Mouse (Mus musculus): Measurements from ENCODE around the gene Ccdc69. TPM values are rescaled to one million over a fixed set of nuclear protein-coding genes. Genes with fewer than 3 reads are reported as not detected.
A peak's percentile ranks its signal among the peaks of the same experiment; 100 is the strongest.

Ccdc69 gene
- polyA plus RNA-seq, 1 experiment from 2014 or later: 1.7 TPM

DNA sequence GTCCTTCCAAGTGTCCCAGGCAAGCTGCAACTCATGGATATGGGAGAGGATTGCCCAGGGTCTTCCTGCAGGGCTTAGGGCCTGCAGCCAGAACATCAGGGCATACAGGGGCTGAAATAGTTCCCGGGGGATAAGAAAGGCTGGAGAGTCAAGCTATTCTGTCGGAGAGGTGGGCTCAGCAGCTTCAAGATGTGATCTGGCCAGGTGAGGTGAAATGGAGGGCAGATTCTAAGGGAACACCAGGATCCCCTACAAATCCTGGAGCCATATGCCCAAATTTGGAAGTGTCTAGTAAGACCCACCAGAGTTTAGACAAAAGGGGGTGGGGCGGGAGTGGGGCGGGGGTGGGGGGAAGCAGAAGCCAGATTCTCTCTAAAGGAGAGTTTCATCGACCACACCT is 45.6 kb downstream of the Ccdc69 start:
- Histone ChIP-seq H3K4me3 (peak overlapping the region; percentile 69), H3K9ac (peak overlapping the region; percentile 75), H3K4me2 (peak overlapping the region; percentile 74), H3K36me3 (no peaks in the 10 kb centered on the region), H3K4me1 (peaks cover 52% of the 10 kb centered on the region), H3K27ac (peak overlapping the region; percentile 87), H3K27me3 (no peaks in the 10 kb centered on the region), H3K9me3 (no peaks in the 10 kb centered on the region)
- WGBS: 9% methylated on average over 5 of the region's 5 CpGs
- no peak for ATAC-seq (ENCODE audit: insufficient number of reproducible peaks, low FRiP score, low TSS enrichment, low read depth)

DNA sequence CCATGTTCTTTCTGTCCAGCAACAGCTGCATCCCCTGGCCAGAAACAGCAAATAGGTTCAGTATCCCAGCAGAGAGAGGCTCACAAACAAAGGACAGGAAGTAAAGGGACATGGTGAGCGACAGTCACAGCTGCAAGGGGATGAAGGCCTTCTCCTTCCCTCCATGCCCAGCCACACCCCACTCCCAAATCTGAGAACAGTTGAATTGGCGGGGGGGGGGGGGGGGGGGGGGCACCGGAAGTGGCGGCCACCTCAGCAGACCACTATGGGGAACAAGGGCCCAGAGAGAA is 46.0 kb downstream of the Ccdc69 start:
- whole genome bisulfite sequencing: 8% methylated on average over 1 of the region's 4 CpGs
- peaks cover 55% of the 10 kb centered on the region for H3K4me1 ChIP-seq
- no peaks in the 10 kb centered on the region for H3K27me3 ChIP-seq
- no peak overlapping the region for H3K9ac ChIP-seq
- peak; percentile 1; the same call in 1 of the 2 replicates for ATAC-seq (ENCODE audit: insufficient number of reproducible peaks, low FRiP score, low TSS enrichment, low read depth)
- H3K4me2 ChIP-seq: peak overlapping the region; percentile 74
- H3K9me3 ChIP-seq: no peaks in the 10 kb centered on the region
- H3K36me3 ChIP-seq: no peaks in the 10 kb centered on the region
- H3K27ac ChIP-seq: peak overlapping the region; percentile 87
- peak overlapping the region; percentile 69 for H3K4me3 ChIP-seq

DNA sequence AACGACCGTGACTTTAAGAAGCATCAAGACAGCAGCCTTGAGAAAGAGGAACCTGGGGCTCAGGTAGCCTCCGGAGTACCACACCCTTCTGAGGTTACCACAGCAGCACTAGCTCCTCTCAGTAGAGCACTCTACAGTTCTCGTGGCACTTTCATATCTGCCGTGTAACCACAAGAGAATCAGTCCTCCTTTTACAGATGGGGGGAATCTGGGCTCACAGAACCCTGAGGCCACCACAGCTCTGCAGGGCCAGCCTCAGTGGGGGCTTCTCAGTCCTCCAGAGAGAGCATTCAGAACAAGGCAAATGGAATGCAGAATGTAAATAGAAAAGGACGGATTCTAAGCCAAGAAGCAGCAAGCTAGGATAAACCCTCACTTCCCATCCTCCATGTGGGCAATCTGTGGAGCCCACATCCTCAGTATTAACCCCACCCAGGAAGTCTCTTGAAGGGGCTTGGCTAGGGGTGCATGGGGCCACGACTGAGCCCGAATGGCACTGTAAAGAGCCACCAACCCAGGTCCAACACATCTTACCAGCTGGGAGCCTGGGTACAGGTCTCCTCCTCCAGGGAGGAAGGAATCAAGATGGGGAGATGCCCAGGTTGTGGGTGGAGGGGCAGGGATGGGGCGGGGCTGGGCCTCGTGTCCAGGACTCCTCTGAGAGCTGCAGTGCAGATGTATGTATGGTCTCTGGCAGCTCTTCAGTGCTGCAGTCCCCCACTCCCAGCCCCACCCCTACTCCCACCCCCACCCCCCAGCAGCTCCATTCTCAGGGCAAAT is 46.5 kb downstream of the Ccdc69 start:
- peak overlapping the region; percentile 87 for H3K27ac ChIP-seq
- H3K27me3 ChIP-seq: no peaks in the 10 kb centered on the region
- peak overlapping the region; percentile 74 for H3K4me2 ChIP-seq
- no peaks in the 10 kb centered on the region for H3K9me3 ChIP-seq
- peaks cover 61% of the 10 kb centered on the region for H3K4me1 ChIP-seq
- H3K36me3 ChIP-seq: peaks cover 4% of the 10 kb centered on the region
- ATAC-seq (ENCODE audit: insufficient number of reproducible peaks, low FRiP score, low TSS enrichment, low read depth): peak; percentile 27; the same call in 1 of the 2 replicates
- no peak overlapping the region for H3K9ac ChIP-seq
- H3K4me3 ChIP-seq: peak overlapping the region; percentile 69
- 39% methylated on average over 10 of the region's 10 CpGs for WGBS

GRCm38 (mm10) chr11:55028509-55028908 is 49.4 kb downstream of the Ccdc69 start:
- WGBS: 66% methylated on average over 2 of the region's 2 CpGs
- no peak for ATAC-seq (ENCODE audit: insufficient number of reproducible peaks, low FRiP score, low TSS enrichment, low read depth)
- Histone ChIP-seq H3K4me1 (peaks cover 84% of the 10 kb centered on the region), H3K4me3 (no peak overlapping the region), H3K27me3 (no peaks in the 10 kb centered on the region), H3K9me3 (no peaks in the 10 kb centered on the region), H3K4me2 (no peak overlapping the region), H3K27ac (no peak overlapping the region), H3K36me3 (peaks cover 11% of the 10 kb centered on the region), H3K9ac (no peak overlapping the region)

- H3K9ac ChIP-seq: no peak overlapping the region
- peaks cover 11% of the 10 kb centered on the region for H3K36me3 ChIP-seq
- H3K4me3 ChIP-seq: no peak overlapping the region
- peak overlapping the region; percentile 96 for H3K27ac ChIP-seq
- no peaks in the 10 kb centered on the region for H3K27me3 ChIP-seq
- no peak overlapping the region for H3K4me2 ChIP-seq
- ATAC-seq (ENCODE audit: insufficient number of reproducible peaks, low FRiP score, low TSS enrichment, low read depth): no peak
- 50% methylated on average over 2 of the region's 2 CpGs for WGBS
- H3K9me3 ChIP-seq: no peaks in the 10 kb centered on the region
- H3K4me1 ChIP-seq: peaks cover 90% of the 10 kb centered on the region
Observed at GRCm38 (mm10) chr11:55027204-55027855, 50.6 kb downstream of the Ccdc69 start.

DNA sequence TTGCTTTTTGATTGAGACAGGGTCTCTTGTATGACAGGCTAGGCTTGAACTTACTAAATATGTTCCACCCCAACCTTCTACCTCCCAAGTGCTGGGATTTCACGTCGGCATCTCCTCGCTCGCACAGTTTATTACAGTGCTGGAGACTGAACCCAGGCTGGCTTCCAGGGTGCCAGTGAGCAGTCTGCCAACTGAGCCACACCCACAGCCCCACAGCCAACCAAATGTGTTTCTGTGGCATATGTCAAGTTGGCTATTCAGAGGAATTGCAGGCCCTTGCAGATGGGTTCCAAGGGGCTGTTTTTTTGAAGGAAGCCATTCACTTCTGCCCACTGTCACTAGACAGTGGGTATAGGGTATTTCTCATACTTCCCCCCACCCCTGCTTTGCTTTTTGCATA is 52.0 kb downstream of the Ccdc69 start:
- WGBS: 38% methylated on average over 4 of the region's 4 CpGs
- peak overlapping the region; percentile 96 for H3K27ac ChIP-seq
- H3K27me3 ChIP-seq: no peaks in the 10 kb centered on the region
- peaks cover 16% of the 10 kb centered on the region for H3K36me3 ChIP-seq
- no peak for ATAC-seq (ENCODE audit: insufficient number of reproducible peaks, low FRiP score, low TSS enrichment, low read depth)
- peaks cover 90% of the 10 kb centered on the region for H3K4me1 ChIP-seq
- H3K4me2 ChIP-seq: no peak overlapping the region
- no peak overlapping the region for H3K9ac ChIP-seq
- no peaks in the 10 kb centered on the region for H3K9me3 ChIP-seq
- no peak overlapping the region for H3K4me3 ChIP-seq

GRCm38 (mm10) chr11:55023583-55023982 is 54.3 kb downstream of the Ccdc69 start:
- ATAC-seq (ENCODE audit: insufficient number of reproducible peaks, low FRiP score, low TSS enrichment, low read depth): peak; percentile 46
- WGBS: 42% methylated on average over 3 of the region's 3 CpGs
- 0 out of 2 replicates have a peak overlapping the region, but pooled peaks have one; percentile 13 for H3K4me3 ChIP-seq

GRCm38 (mm10) chr11:55023049-55023564 is 54.8 kb downstream of the Ccdc69 start:
- Histone ChIP-seq H3K36me3 (peaks cover 44% of the 10 kb centered on the region), H3K27ac (peak overlapping the region; percentile 96), H3K27me3 (no peaks in the 10 kb centered on the region), H3K9ac (no peak overlapping the region), H3K4me2 (peak overlapping the region; percentile 36), H3K9me3 (no peaks in the 10 kb centered on the region), H3K4me1 (peaks cover 92% of the 10 kb centered on the region), H3K4me3 (peak overlapping the region; percentile 13)
- 1% methylated on average over 10 of the region's 10 CpGs for WGBS
- ATAC-seq (ENCODE audit: insufficient number of reproducible peaks, low FRiP score, low TSS enrichment, low read depth): peak; percentile 89

More at GRCm38 (mm10) chr11:55023583-55023982, 54.3 kb downstream of the Ccdc69 start:
- Histone ChIP-seq H3K9me3 (no peaks in the 10 kb centered on the region), H3K27me3 (no peaks in the 10 kb centered on the region), H3K36me3 (peaks cover 40% of the 10 kb centered on the region), H3K4me2 (peak overlapping the region; percentile 36), H3K9ac (no peak overlapping the region), H3K27ac (peak overlapping the region; percentile 96), H3K4me1 (peaks cover 92% of the 10 kb centered on the region)

GRCm38 (mm10) chr11:55022508-55022907 is 55.4 kb downstream of the Ccdc69 start:
- ATAC-seq (ENCODE audit: insufficient number of reproducible peaks, low FRiP score, low TSS enrichment, low read depth): no peak
- H3K9ac ChIP-seq: no peak overlapping the region

DNA sequence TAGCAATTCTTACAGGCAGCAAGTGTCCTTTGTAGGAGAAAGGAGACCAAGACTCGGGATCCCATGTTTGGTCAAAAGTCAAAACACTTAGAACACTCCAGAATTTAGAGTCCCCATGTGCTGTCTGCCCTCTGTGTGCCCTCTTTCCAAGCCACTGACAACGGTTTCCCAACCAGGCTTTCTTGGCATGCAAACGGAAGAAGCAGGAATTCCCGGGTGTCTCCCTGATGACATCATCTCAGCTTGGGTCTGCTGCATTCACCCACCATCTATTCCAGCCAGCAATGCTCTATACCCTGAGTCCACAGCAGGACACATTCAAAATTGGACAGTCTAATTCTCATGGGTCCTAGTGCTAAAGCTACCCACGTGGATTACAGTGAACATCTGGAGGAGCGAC is 56.1 kb downstream of the Ccdc69 start:
- Histone ChIP-seq H3K36me3 (peaks cover 50% of the 10 kb centered on the region), H3K4me3 (no peak overlapping the region), H3K27me3 (no peaks in the 10 kb centered on the region), H3K4me2 (no peak overlapping the region), H3K27ac (peak overlapping the region; percentile 96), H3K9ac (no peak overlapping the region), H3K9me3 (no peaks in the 10 kb centered on the region), H3K4me1 (peaks cover 90% of the 10 kb centered on the region)
- ATAC-seq (ENCODE audit: insufficient number of reproducible peaks, low FRiP score, low TSS enrichment, low read depth): no peak
- WGBS: 39% methylated on average over 6 of the region's 6 CpGs

More at GRCm38 (mm10) chr11:55022508-55022907, 55.4 kb downstream of the Ccdc69 start:
- Histone ChIP-seq H3K4me1 (peaks cover 92% of the 10 kb centered on the region), H3K9me3 (no peaks in the 10 kb centered on the region), H3K36me3 (peaks cover 48% of the 10 kb centered on the region), H3K4me3 (peak overlapping the region; percentile 13; the same call in 1 of the 2 replicates), H3K27me3 (no peaks in the 10 kb centered on the region), H3K4me2 (peak overlapping the region; percentile 36), H3K27ac (peak overlapping the region; percentile 96)
- 45% methylated on average over 5 of the region's 5 CpGs for whole genome bisulfite sequencing

DNA sequence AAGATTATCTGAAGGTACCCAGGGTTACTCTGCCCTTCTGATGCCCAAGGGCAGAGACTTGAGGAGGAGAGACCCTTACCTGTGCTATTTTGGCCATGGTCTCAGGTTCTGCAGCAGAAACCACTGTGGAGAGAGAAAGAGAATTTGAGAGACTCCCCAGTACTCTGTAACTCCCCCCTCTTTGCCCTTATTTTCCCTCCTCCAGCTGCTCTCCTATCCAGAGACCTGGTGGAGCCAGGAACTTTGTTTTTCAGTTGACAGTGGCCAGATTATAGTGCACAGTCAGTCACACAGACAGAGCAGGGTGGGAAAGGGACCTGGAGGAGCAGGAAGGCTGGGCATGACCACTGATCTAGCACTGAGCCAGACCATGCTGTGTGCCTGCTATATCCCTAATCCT is 56.5 kb downstream of the Ccdc69 start:
- no peak overlapping the region for H3K4me2 ChIP-seq
- H3K27me3 ChIP-seq: no peaks in the 10 kb centered on the region
- peaks cover 51% of the 10 kb centered on the region for H3K36me3 ChIP-seq
- no peak for ATAC-seq (ENCODE audit: insufficient number of reproducible peaks, low FRiP score, low TSS enrichment, low read depth)
- peaks cover 90% of the 10 kb centered on the region for H3K4me1 ChIP-seq
- H3K9ac ChIP-seq: no peak overlapping the region
- H3K27ac ChIP-seq: peak overlapping the region; percentile 96
- H3K4me3 ChIP-seq: no peak overlapping the region
- no peaks in the 10 kb centered on the region for H3K9me3 ChIP-seq

- no peak overlapping the region for H3K27ac ChIP-seq
- H3K9me3 ChIP-seq: no peaks in the 10 kb centered on the region
- peaks cover 86% of the 10 kb centered on the region for H3K4me1 ChIP-seq
- ATAC-seq (ENCODE audit: insufficient number of reproducible peaks, low FRiP score, low TSS enrichment, low read depth): no peak
- WGBS: 93% methylated on average over 2 of the region's 2 CpGs
- H3K36me3 ChIP-seq: peaks cover 59% of the 10 kb centered on the region
- H3K27me3 ChIP-seq: no peaks in the 10 kb centered on the region
- H3K4me2 ChIP-seq: no peak overlapping the region
- H3K4me3 ChIP-seq: no peak overlapping the region
- no peak overlapping the region for H3K9ac ChIP-seq
Observed at GRCm38 (mm10) chr11:55019711-55020110, 58.2 kb downstream of the Ccdc69 start.
